Comparison of ENCODE assay signal across 8 mouse cellular contexts in the genomic region with DNA sequence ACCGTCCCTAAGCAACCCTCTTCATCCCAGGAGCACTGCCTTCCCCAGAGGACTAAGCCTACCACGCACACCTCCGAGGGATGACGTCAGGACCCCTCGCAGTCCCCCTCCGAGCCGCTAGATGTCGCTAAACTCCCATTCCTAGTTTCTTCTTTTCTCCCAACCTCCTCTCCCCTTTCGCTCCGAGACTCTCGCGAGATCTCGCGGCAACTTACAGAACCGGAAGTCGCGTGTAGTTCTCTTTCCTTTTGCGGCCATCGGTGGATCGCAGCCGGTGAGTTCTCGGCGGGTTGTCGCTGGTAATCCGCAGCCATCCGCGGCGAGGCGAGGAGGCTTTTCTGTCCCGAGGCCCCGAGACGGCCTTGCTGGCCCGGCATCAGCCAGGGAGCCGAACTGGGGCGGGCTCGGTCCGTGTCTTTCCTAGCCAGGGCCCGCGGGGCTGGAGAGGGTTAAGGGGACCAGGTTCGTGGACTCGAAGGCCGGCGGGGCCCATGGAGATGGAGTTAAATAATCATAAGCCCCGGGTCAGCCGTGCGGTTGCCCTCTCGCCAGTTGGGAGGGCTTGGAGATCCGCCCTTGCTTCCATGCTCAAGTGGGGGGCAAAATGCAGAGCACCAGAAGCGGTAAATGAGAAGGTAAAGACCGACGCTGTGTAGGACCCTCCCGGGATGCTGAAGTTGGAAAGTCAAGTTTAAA. TPM values are rescaled to one million over a fixed set of nuclear protein-coding genes. Genes with fewer than 3 reads are reported as not detected.
DNase-seq lines count a peak whose midpoint lies in the region; ATAC-seq and TF ChIP-seq lines count a peak whose summit lies in the region.

A gene (plus strand): TSS at position 233 of the 696 bp plus-strand sequence.

- H3K4me3 ChIP-seq in ES-Bruce4 (ENCODE audit: low read depth, low read length) = peak within 1 kb of the TSS; percentile 95
- H3K4me3 ChIP-seq in forebrain, embryonic 13.5 days = peak within 1 kb of the TSS; percentile 94
- H3K4me3 ChIP-seq in liver, postnatal 0 days (ENCODE audit: low read depth, low read length) = peak within 1 kb of the TSS; percentile 85
- H3K4me3 ChIP-seq in neural tube, embryonic 14.5 days (ENCODE audit: low read depth, low read length) = peak within 1 kb of the TSS; percentile 72

- TF ChIP-seq CTCF in ES-Bruce4 (IDR thresholded peaks at IDR 0.05; ENCODE audit: low read depth, low read length) = peak; percentile 86
- peak; percentile 100 for TF ChIP-seq CTCF in liver, postnatal 0 days (IDR thresholded peaks at IDR 0.05; ENCODE audit: low read depth)

- DNase-seq in heart, postnatal 10 days = peak; percentile 99 to 100
- peak; percentile 99 for DNase-seq in large intestine, adult 2 months (ENCODE audit: low read depth, low spot score)
- peak; percentile 98 for DNase-seq in liver, postnatal 0 days
- peak; percentile 98 for DNase-seq in testis, postnatal 10 days (ENCODE audit: low spot score)

- no peaks in the 10 kb centered on the region for H3K4me1 ChIP-seq in ES-Bruce4 (ENCODE audit: control insufficient read depth, insufficient read depth, low read length)
- H3K4me1 ChIP-seq in forebrain, embryonic 13.5 days = peaks cover 8% of the 10 kb centered on the region
- peaks cover 25% of the 10 kb centered on the region for H3K4me1 ChIP-seq in liver, postnatal 0 days (ENCODE audit: insufficient read depth)
- H3K4me1 ChIP-seq in neural tube, embryonic 14.5 days (ENCODE audit: control insufficient read depth, insufficient read depth, low read length) = peaks cover 7% of the 10 kb centered on the region

- WGBS in forebrain, embryonic 13.5 days = under 1% methylated on average over 52 of the region's 52 CpGs
- WGBS in large intestine, adult 2 months = under 1% methylated on average over 52 of the region's 52 CpGs
- WGBS in liver, postnatal 0 days (ENCODE audit: insufficient replicate concordance) = under 1% methylated on average over 52 of the region's 52 CpGs
- WGBS in neural tube, embryonic 14.5 days = under 1% methylated on average over 52 of the region's 52 CpGs

- H3K9me3 ChIP-seq in ES-Bruce4 (replicated peaks; ENCODE audit: control insufficient read depth, insufficient read depth, low read length, poor library complexity, severe bottlenecking) = no peaks in the 10 kb centered on the region
- no peaks in the 10 kb centered on the region for H3K9me3 ChIP-seq in forebrain, embryonic 13.5 days (replicated peaks)
- no peaks in the 10 kb centered on the region for H3K9me3 ChIP-seq in liver, postnatal 0 days (ENCODE audit: low read length)
- no peaks in the 10 kb centered on the region for H3K9me3 ChIP-seq in neural tube, embryonic 14.5 days (ENCODE audit: control insufficient read depth, low read length)

- H3K9ac ChIP-seq in ES-Bruce4 (ENCODE audit: low read depth, poor library complexity, severe bottlenecking) = peak within 1 kb of the TSS; percentile 96
- H3K9ac ChIP-seq in forebrain, embryonic 13.5 days = peak within 1 kb of the TSS; percentile 99
- peak within 1 kb of the TSS; percentile 98 for H3K9ac ChIP-seq in liver, postnatal 0 days (replicated peaks)
- peak within 1 kb of the TSS; percentile 76 for H3K9ac ChIP-seq in neural tube, embryonic 14.5 days (replicated peaks; ENCODE audit: low read depth, low read length)

- peaks cover 47% of the 10 kb centered on the region for H3K36me3 ChIP-seq in ES-Bruce4 (ENCODE audit: control insufficient read depth, insufficient read depth, low read length, poor library complexity, severe bottlenecking)
- peaks cover 40% of the 10 kb centered on the region for H3K36me3 ChIP-seq in forebrain, embryonic 13.5 days (ENCODE audit: poor library complexity, severe bottlenecking)
- H3K36me3 ChIP-seq in liver, postnatal 0 days (replicated peaks; ENCODE audit: insufficient read depth, low read length) = peaks cover 39% of the 10 kb centered on the region
- peaks cover 36% of the 10 kb centered on the region for H3K36me3 ChIP-seq in neural tube, embryonic 14.5 days (ENCODE audit: control insufficient read depth, insufficient read depth, low read length)

- H3K4me2 ChIP-seq in forebrain, embryonic 13.5 days = peak within 1 kb of the TSS; percentile 77
- peak within 1 kb of the TSS; percentile 80 for H3K4me2 ChIP-seq in liver, postnatal 0 days (ENCODE audit: low read depth, low read length)
- peak within 1 kb of the TSS; percentile 63 for H3K4me2 ChIP-seq in neural tube, embryonic 14.5 days (ENCODE audit: low read depth, low read length)

- TF ChIP-seq POLR2A in ES-Bruce4 (IDR thresholded peaks at IDR 0.05; ENCODE audit: insufficient read depth, low read length) = peak; percentile 88

- ATAC-seq in cerebellum, adult (ENCODE audit: insufficient number of reproducible peaks, low FRiP score, low TSS enrichment) = peak; percentile 90; the same call in 1 of the 2 replicates
- ATAC-seq in forebrain, embryonic 13.5 days = peak; percentile 92
- ATAC-seq in liver, postnatal 0 days = peak; percentile 91
- ATAC-seq in neural tube, embryonic 14.5 days (ENCODE audit: low read depth) = peak; percentile 90

- H3K27ac ChIP-seq in ES-Bruce4 (ENCODE audit: insufficient read depth, low read length) = peak within 1 kb of the TSS; percentile 68
- H3K27ac ChIP-seq in forebrain, embryonic 13.5 days = peak within 1 kb of the TSS; percentile 88
- peak within 1 kb of the TSS; percentile 92 for H3K27ac ChIP-seq in liver, postnatal 0 days (ENCODE audit: low read depth)
- H3K27ac ChIP-seq in neural tube, embryonic 14.5 days (ENCODE audit: low read depth, low read length) = peak within 1 kb of the TSS; percentile 83

- no peak for TF ChIP-seq EP300 in ES-Bruce4 (IDR thresholded peaks at IDR 0.05; ENCODE audit: insufficient read depth, low read depth, low read length)
- TF ChIP-seq EP300 in liver, postnatal 0 days (IDR thresholded peaks at IDR 0.05; ENCODE audit: low read depth) = peak; percentile 93

- H3K27me3 ChIP-seq in ES-Bruce4 (ENCODE audit: control insufficient read depth, insufficient read depth, low read length, poor library complexity, severe bottlenecking) = no peaks in the 10 kb centered on the region
- H3K27me3 ChIP-seq in forebrain, embryonic 13.5 days = 0 out of 2 replicates have a peak, but pooled peaks cover 4% of the 10 kb centered on the region
- no peaks in the 10 kb centered on the region for H3K27me3 ChIP-seq in liver, postnatal 0 days (ENCODE audit: insufficient read depth, low read length)
- no peaks in the 10 kb centered on the region for H3K27me3 ChIP-seq in neural tube, embryonic 14.5 days (ENCODE audit: control insufficient read depth, insufficient read depth, low read length)

- intact Hi-C loops in heart, postnatal 10 days (cut with DNase I) = no loop called here

RNA-seq across cellular contexts. Expression of the gene that starts here (rescaled TPM):
- 4,511 and 5,371 TPM in 2 replicates for polyA plus RNA-seq in ES-Bruce4 (2011; ENCODE audit: insufficient read depth, insufficient read length, low read depth, missing spikeins)
- 787 and 887 TPM in 2 replicates for polyA plus RNA-seq in forebrain, embryonic 13.5 days (2015; fragmentation: Nextera tagmentation; extraction: Ambion mirVana)
- total RNA-seq in heart, postnatal 10 days (2021) = 100 to 1,000 TPM; 777 to 828 TPM
- polyA plus RNA-seq in large intestine, adult 2 months (2012; rRNA removed) = 1,642 and 1,727 TPM in 2 replicates
- 531 and 540 TPM in 2 replicates for polyA plus RNA-seq in liver, postnatal 0 days (2015; fragmentation: Nextera tagmentation; extraction: Ambion mirVana)
- polyA plus RNA-seq in neural tube, embryonic 14.5 days (2014; fragmentation: Nextera tagmentation; extraction: Ambion mirVana) = 594 and 606 TPM in 2 replicates

Comparison
In these comparisons a context has a peak if more than half of its experiments do, and no peak if none do; other contexts are left out.
1. Peak in every context shown above with its lines: DNase-seq, ATAC-seq, H3K4me3 ChIP-seq and H3K27ac ChIP-seq.